Mouse (Mus musculus) forelimb bud, embryonic 11.5 days (tissue): ENCODE data around the gene Spam1.

ENCODE experiments used
- DNase-seq: peaks from one replicate; pipeline ENCODE4 v3.0.0-alpha.2; 2012; ENCODE audit warnings: low read depth, low spot score

Gene Spam1

GRCm38 (mm10) chr6:24790888-24791287, at the start of gene Spam1:
Gene Spam1 (plus strand): TSS chr6:24791188.
- no peak for DNase-seq

- no peak for DNase-seq
Observed at GRCm38 (mm10) chr6:24748029-24748428, 43.0 kb upstream of the Spam1 start, which contains the start of gene Hyal4. Gene Hyal4 (plus strand): TSS chr6:24748329.

- peak; percentile 18 for DNase-seq
Observed at GRCm38 (mm10) chr6:24759281-24759680, 31.7 kb upstream of the Spam1 start.

- no peak for DNase-seq
Observed at GRCm38 (mm10) chr6:24766261-24766660, 24.7 kb upstream of the Spam1 start.

GRCm38 (mm10) chr6:24779182-24779581, 11.8 kb upstream of the Spam1 start:
- no peak for DNase-seq

- DNase-seq, result no peak
Observed at GRCm38 (mm10) chr6:24822070-24822469, 31.1 kb downstream of the Spam1 start.
